Mouse (Mus musculus) limb, embryonic 15.5 days (tissue): ENCODE measurements around the gene Olfr474. TPM values are rescaled to one million over a fixed set of nuclear protein-coding genes. Genes with fewer than 3 reads are reported as not detected.
"Not testable (repeated sequence)": the region's sequence is repeated elsewhere in the genome, so short reads cannot be mapped to it uniquely, and the experiment has no call there.

Experiments used
- ATAC-seq: fragments of 200-750 bp; cut with Nextera tagmentation; 2 replicates; pipeline ENCODE4 v1.8.0; 2017; ENCODE audit warnings: low read depth, moderate TSS enrichment; ENCODE audit not compliant: insufficient number of reproducible peaks, low FRiP score, low TSS enrichment
- H3K27ac ChIP-seq: fragments of 300-500 bp; sonication (generic); 2 replicates; pipeline ENCODE4 v1.5.1; 2015; ENCODE audit warnings: moderate library complexity, mild to moderate bottlenecking, inconsistent platforms
- H3K27me3 ChIP-seq: fragments of 300-500 bp; sonication (generic); 2 replicates; pipeline ENCODE4 v1.6.1; 2015; ENCODE audit warnings: inconsistent platforms
- H3K36me3 ChIP-seq: fragments of 300-500 bp; sonication (generic); 2 replicates; pipeline ENCODE4 v1.6.1; 2015; ENCODE audit warnings: inconsistent platforms
- H3K4me1 ChIP-seq: fragments of 300-500 bp; sonication (generic); 2 replicates; pipeline ENCODE4 v1.6.1; 2015; ENCODE audit warnings: inconsistent platforms
- H3K4me2 ChIP-seq: fragments of 300-500 bp; sonication (generic); 2 replicates; pipeline ENCODE4 v1.6.1; 2015; ENCODE audit warnings: mild to moderate bottlenecking, inconsistent platforms
- H3K4me3 ChIP-seq: fragments of 300-500 bp; sonication (generic); 2 replicates; pipeline ENCODE4 v1.5.1; 2015; ENCODE audit warnings: mild to moderate bottlenecking, inconsistent platforms
- H3K9ac ChIP-seq: fragments of 300-500 bp; sonication (generic); 2 replicates; pipeline ENCODE4 v1.6.1; 2015; ENCODE audit warnings: inconsistent platforms
- H3K9me3 ChIP-seq: fragments of 300-500 bp; sonication (generic); 2 replicates; pipeline ENCODE4 v1.6.1; 2016; ENCODE audit warnings: inconsistent platforms
- WGBS: fragments of 180-500 bp; shearing (Covaris S2); methylation state at CpG from one replicate; pipeline ENCODE4 v1.1.7; 2015; 5-methylcytosine and 5-hydroxymethylcytosine counted together
- polyA plus RNA-seq: library from polyadenylated mRNA; unstranded; fragments of >200 nt; fragmentation: Nextera tagmentation; extraction: Ambion mirVana; gene quantifications from 2 replicates; pipeline ENCODE4 v1.2.1, GENCODE M21; 2015

The Olfr474 gene
- not detected in 2 replicates for polyA plus RNA-seq

DNA sequence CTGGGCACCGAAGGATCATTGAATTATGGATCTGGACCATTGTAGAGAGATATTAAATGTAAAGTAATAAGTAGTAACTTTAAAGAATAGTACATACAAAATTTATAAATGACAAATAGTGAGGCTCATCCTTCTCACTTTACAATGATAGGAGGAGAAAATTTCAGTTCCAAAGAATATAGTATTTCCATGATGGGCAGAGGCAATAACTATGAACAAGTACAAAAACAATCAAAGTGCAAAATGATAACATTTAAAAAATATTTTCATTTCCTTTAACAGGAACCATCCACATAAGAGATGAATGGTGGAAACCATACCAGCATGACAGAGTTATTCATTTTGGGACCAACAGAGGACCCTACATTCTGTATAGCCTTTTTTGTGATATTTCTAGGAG lies at the start of gene Olfr474:
TSS of gene Olfr474 (plus strand) at position 301 of the 400 bp plus-strand sequence.
- Histone ChIP-seq H3K4me1 (no peaks in the 10 kb centered on the region), H3K9me3 (no peaks in the 10 kb centered on the region), H3K27me3 (no peaks in the 10 kb centered on the region), H3K9ac (no peak within 1 kb of the TSS), H3K36me3 (no peaks in the 10 kb centered on the region), H3K27ac (no peak within 1 kb of the TSS), H3K4me3 (no peak within 1 kb of the TSS), H3K4me2 (no peak within 1 kb of the TSS)
- ATAC-seq: no peak
- 83% methylated on average over 1 of the region's 1 CpGs for WGBS

DNA sequence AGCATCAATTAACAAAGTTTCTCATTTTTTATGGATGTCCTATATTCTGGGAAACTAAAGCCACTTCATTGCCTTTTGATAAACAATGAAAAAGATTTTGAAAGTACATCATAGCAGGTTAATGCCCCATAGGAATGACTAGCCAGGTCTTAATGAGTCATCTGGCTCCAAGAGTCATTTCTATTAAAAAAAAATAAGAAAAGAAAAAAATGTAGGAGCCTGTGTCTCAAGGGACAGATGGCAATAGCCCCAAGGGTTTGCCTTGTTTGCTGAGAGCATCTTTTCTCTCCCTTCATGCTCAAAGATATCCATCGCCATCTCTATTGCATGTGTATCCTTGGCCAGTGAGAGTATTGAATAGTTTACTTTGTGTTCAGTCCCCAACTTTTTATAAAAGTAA lies 24.3 kb upstream of the Olfr474 start, which contains the start of gene Olfr473:
TSS of gene Olfr473 (plus strand) at position 301 of the 400 bp plus-strand sequence.
- no peaks in the 10 kb centered on the region for H3K4me1 ChIP-seq
- 97% methylated on average over 1 of the region's 1 CpGs for WGBS
- H3K36me3 ChIP-seq: no peaks in the 10 kb centered on the region
- H3K4me3 ChIP-seq: no peak within 1 kb of the TSS
- no peak within 1 kb of the TSS for H3K4me2 ChIP-seq
- H3K9me3 ChIP-seq: no peaks in the 10 kb centered on the region
- no peak within 1 kb of the TSS for H3K27ac ChIP-seq
- H3K27me3 ChIP-seq: no peaks in the 10 kb centered on the region
- H3K9ac ChIP-seq: no peak within 1 kb of the TSS
- no peak for ATAC-seq

GRCm38 (mm10) chr7:107952539-107952938 lies 1.9 kb upstream of the Olfr474 start:
- H3K9me3 ChIP-seq, H3K36me3 ChIP-seq: not testable (repeated sequence)
- 97% methylated on average over 12 of the region's 12 CpGs for WGBS

DNA sequence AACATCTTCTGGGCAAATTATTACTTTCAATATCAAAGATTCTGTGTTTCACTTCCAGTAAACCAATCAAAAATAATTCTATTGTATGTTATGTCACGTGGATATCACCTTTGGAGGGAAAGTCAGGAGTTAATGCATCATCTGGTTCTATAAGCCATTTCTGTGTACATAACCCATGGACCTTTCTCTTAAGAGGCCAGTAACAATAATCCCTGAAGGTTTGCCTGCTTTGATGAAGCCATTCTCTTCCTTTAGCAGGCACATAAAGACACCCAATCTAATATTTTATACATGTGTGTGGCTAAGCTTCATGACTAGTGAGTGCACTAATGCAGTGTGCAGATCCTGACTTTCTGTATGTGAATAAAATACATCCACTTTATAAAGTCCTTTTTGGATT lies 10.1 kb downstream of the Olfr474 start, which contains the start of gene Olfr476:
TSS of gene Olfr476 (plus strand) at position 301 of the 400 bp plus-strand sequence.
- Histone ChIP-seq H3K9ac (no peak within 1 kb of the TSS), H3K27me3 (no peaks in the 10 kb centered on the region), H3K4me1 (no peaks in the 10 kb centered on the region), H3K9me3 (no peaks in the 10 kb centered on the region), H3K36me3 (no peaks in the 10 kb centered on the region), H3K27ac (no peak within 1 kb of the TSS), H3K4me3 (no peak within 1 kb of the TSS), H3K4me2 (no peak within 1 kb of the TSS)
- ATAC-seq: no peak
- WGBS: 49% methylated on average over 1 of the region's 1 CpGs

More at GRCm38 (mm10) chr7:107952539-107952938, 1.9 kb upstream of the Olfr474 start:
- not testable (repeated sequence) for H3K4me1 ChIP-seq, H3K27ac ChIP-seq, H3K4me3 ChIP-seq, ATAC-seq, H3K4me2 ChIP-seq, H3K9ac ChIP-seq, H3K27me3 ChIP-seq

GRCm38 (mm10) chr7:107986393-107986792 lies 31.9 kb downstream of the Olfr474 start, which contains the start of gene Olfr477:
TSS of gene Olfr477 (plus strand) at chr7:107986693.
- Histone ChIP-seq H3K9ac (no peak within 1 kb of the TSS), H3K9me3 (no peaks in the 10 kb centered on the region), H3K36me3 (no peaks in the 10 kb centered on the region), H3K27me3 (no peaks in the 10 kb centered on the region), H3K4me1 (no peaks in the 10 kb centered on the region), H3K4me3 (no peak within 1 kb of the TSS), H3K4me2 (no peak within 1 kb of the TSS), H3K27ac (no peak within 1 kb of the TSS)
- no peak for ATAC-seq
- 76% methylated on average over 2 of the region's 2 CpGs for WGBS

Other genes with a start within 250 kb of the Olfr474 start
- gene Cyb5r2, start 196.6 kb upstream of the Olfr474 start, polyA plus RNA-seq: 0.42 and 0.46 TPM in 2 replicates
- gene Ovch2, start 153.4 kb upstream of the Olfr474 start, polyA plus RNA-seq: not detected in 2 replicates
- gene Olfr467, start 142.4 kb upstream of the Olfr474 start, polyA plus RNA-seq: not detected in 2 replicates
- gene Olfr469, start 129.1 kb upstream of the Olfr474 start, polyA plus RNA-seq: not detected in 2 replicates
- not detected in 2 replicates for gene Olfr470, start 107.2 kb upstream of the Olfr474 start, polyA plus RNA-seq
- not detected in 2 replicates for gene Olfr472, start 56.7 kb upstream of the Olfr474 start, polyA plus RNA-seq
- not detected in 2 replicates for gene Olfr473, start 24.2 kb upstream of the Olfr474 start, polyA plus RNA-seq
- not detected in 2 replicates for gene Olfr476, start 10.2 kb downstream of the Olfr474 start, polyA plus RNA-seq
- gene Olfr477, start 32.0 kb downstream of the Olfr474 start, polyA plus RNA-seq: not detected in 2 replicates
- not detected in 2 replicates for gene Olfr478, start 79.3 kb downstream of the Olfr474 start, polyA plus RNA-seq
- not detected in 2 replicates for gene Olfr479, start 96.0 kb downstream of the Olfr474 start, polyA plus RNA-seq
- not detected in 2 replicates for gene Olfr480, start 112.7 kb downstream of the Olfr474 start, polyA plus RNA-seq
- not detected in 2 replicates for gene Olfr481, start 125.2 kb downstream of the Olfr474 start, polyA plus RNA-seq
- 0.12 TPM in 1 of 2 replicates, not detected in the other for gene Olfr482, start 142.9 kb downstream of the Olfr474 start, polyA plus RNA-seq
- gene Olfr483, start 146.2 kb downstream of the Olfr474 start, polyA plus RNA-seq: not detected in 2 replicates
- gene Olfr484, start 172.8 kb downstream of the Olfr474 start, polyA plus RNA-seq: not detected in 2 replicates
- gene Olfr485, start 205.2 kb downstream of the Olfr474 start, polyA plus RNA-seq: not detected in 2 replicates
- not detected in 2 replicates for gene Olfr486, start 218.1 kb downstream of the Olfr474 start, polyA plus RNA-seq